Mouse (Mus musculus) macrophage (primary cell): Measurements from ENCODE around the gene Dagla. TPM values are rescaled to one million over a fixed set of nuclear protein-coding genes. Genes with fewer than 3 reads are reported as not detected.

Experiments
- H3K27ac ChIP-seq: fragments of 350-480 bp; formaldehyde crosslinking; 2 replicates; pipeline ENCODE4 v1.9.0; 2021
- H3K36me3 ChIP-seq: fragments of 350-480 bp; formaldehyde crosslinking; 2 replicates; pipeline ENCODE4 v1.9.0; 2021; ENCODE audit errors: inconsistent target
- H3K4me3 ChIP-seq: fragments of 350-480 bp; formaldehyde crosslinking; 2 replicates; pipeline ENCODE4 v1.9.0; 2021; ENCODE audit errors: inconsistent target
- H3K79me2 ChIP-seq: fragments of 350-480 bp; formaldehyde crosslinking; 2 replicates; pipeline ENCODE4 v1.9.0; 2021; ENCODE audit errors: inconsistent target
- WGBS: methylation state at CpG from one replicate; pipeline ENCODE4 v1.1.7; 2026; ENCODE audit warnings: inconsistent platforms; ENCODE audit not compliant: missing documents; 5-methylcytosine and 5-hydroxymethylcytosine counted together
- polyA plus RNA-seq: library from polyadenylated mRNA; stranded (reverse); fragments of 250-400 nt; gene quantifications from 3 replicates; pipeline ENCODE4 v1.2.4, GENCODE M21; 2018; ENCODE audit warnings: inconsistent platforms
- total RNA-seq, 78 experiments: library from RNA; depleted of rRNA; stranded (reverse); fragments of 250-400 nt; gene quantifications; 1 replicate in 9 of 78; 2 replicates in 24 of 78; 3 replicates in 43 of 78; 4 replicates in 2 of 78; pipeline ENCODE4 v1.2.4; 2018; ENCODE audit warnings: inconsistent platforms in 56 of 78

The Dagla gene
- total RNA-seq (2018; cell fraction: chromatin; rRNA removed), result 10 to 100 TPM in 5 of 26 experiments, 1 to 10 TPM in 20, under 1 TPM in 1; 0.73 to 13.8 (median 5.4) TPM
- 1 to 10 TPM; 1.4 to 6.8 (median 3.3) TPM for total RNA-seq (2018; cell fraction: cytosol; rRNA removed)
- total RNA-seq (2018; cell fraction: nucleus; rRNA removed), result 10 to 100 TPM in 2 of 26 experiments, 1 to 10 TPM in 24; 1.6 to 10.7 (median 4.1) TPM
- 2.2 to 3.9 TPM (median 2.9 TPM) in 3 replicates for polyA plus RNA-seq

GRCm38 (mm10) chr19:10304810-10305544 is at the start of gene Dagla:
TSS of gene Dagla (minus strand) at chr19:10304877.
- 9% methylated on average over 35 of the region's 56 CpGs for WGBS
- H3K4me3 ChIP-seq, result peak within 1 kb of the TSS; percentile 14; the same call in 1 of the 2 replicates

GRCm38 (mm10) chr19:10352218-10352617 is 47.5 kb upstream of the Dagla start:
- 88% methylated on average over 7 of the region's 7 CpGs for WGBS
- no peaks in the 10 kb centered on the region for H3K79me2 ChIP-seq
- H3K27ac ChIP-seq, result no peak overlapping the region
- H3K36me3 ChIP-seq, result no peaks in the 10 kb centered on the region
- no peak overlapping the region for H3K4me3 ChIP-seq

More at GRCm38 (mm10) chr19:10304810-10305544, at the start of gene Dagla:
- H3K79me2 ChIP-seq, result peaks cover 21% of the 10 kb centered on the region; the same call in 1 of the 2 replicates
- no peaks in the 10 kb centered on the region for H3K36me3 ChIP-seq
- H3K27ac ChIP-seq, result no peak within 1 kb of the TSS

- Histone ChIP-seq H3K79me2 (no peaks in the 10 kb centered on the region), H3K27ac (no peak overlapping the region), H3K36me3 (no peaks in the 10 kb centered on the region), H3K4me3 (no peak overlapping the region)
- WGBS, result 83% methylated on average over 4 of the region's 5 CpGs
These were observed 43.1 kb upstream of the Dagla start for GRCm38 (mm10) chr19:10347628-10348273.

GRCm38 (mm10) chr19:10345696-10346095 is 41.0 kb upstream of the Dagla start:
- no peaks in the 10 kb centered on the region for H3K36me3 ChIP-seq
- 48% methylated on average over 12 of the region's 12 CpGs for WGBS

GRCm38 (mm10) chr19:10343866-10344265 is 39.2 kb upstream of the Dagla start:
- no peaks in the 10 kb centered on the region for H3K36me3 ChIP-seq
- no peak overlapping the region for H3K27ac ChIP-seq
- WGBS, result 85% methylated on average over 10 of the region's 10 CpGs
- H3K4me3 ChIP-seq, result no peak overlapping the region
- H3K79me2 ChIP-seq, result no peaks in the 10 kb centered on the region

More at GRCm38 (mm10) chr19:10345696-10346095, 41.0 kb upstream of the Dagla start:
- Histone ChIP-seq H3K27ac (no peak overlapping the region), H3K79me2 (no peaks in the 10 kb centered on the region), H3K4me3 (no peak overlapping the region)

GRCm38 (mm10) chr19:10341817-10342439 is 37.3 kb upstream of the Dagla start:
- Histone ChIP-seq H3K79me2 (no peaks in the 10 kb centered on the region), H3K4me3 (no peak overlapping the region), H3K36me3 (no peaks in the 10 kb centered on the region), H3K27ac (no peak overlapping the region)
- 81% methylated on average over 12 of the region's 12 CpGs for WGBS

- Histone ChIP-seq H3K36me3 (no peaks in the 10 kb centered on the region), H3K79me2 (no peaks in the 10 kb centered on the region), H3K27ac (no peak overlapping the region), H3K4me3 (no peak overlapping the region)
- WGBS, result 19% methylated on average over 11 of the region's 11 CpGs
These were observed 36.5 kb upstream of the Dagla start for GRCm38 (mm10) chr19:10341152-10341551.

- WGBS, result 42% methylated on average over 5 of the region's 5 CpGs
- Histone ChIP-seq H3K79me2 (no peaks in the 10 kb centered on the region), H3K36me3 (no peaks in the 10 kb centered on the region), H3K4me3 (no peak overlapping the region), H3K27ac (no peak overlapping the region)
These were observed 36.0 kb upstream of the Dagla start for GRCm38 (mm10) chr19:10340661-10341060.

GRCm38 (mm10) chr19:10339271-10339670 is 34.6 kb upstream of the Dagla start:
- H3K4me3 ChIP-seq, result no peak overlapping the region

GRCm38 (mm10) chr19:10338724-10339123 is 34.0 kb upstream of the Dagla start:
- Histone ChIP-seq H3K4me3 (no peak overlapping the region), H3K36me3 (no peaks in the 10 kb centered on the region), H3K79me2 (no peaks in the 10 kb centered on the region), H3K27ac (no peak overlapping the region)
- WGBS, result 81% methylated on average over 4 of the region's 4 CpGs

More at GRCm38 (mm10) chr19:10339271-10339670, 34.6 kb upstream of the Dagla start:
- Histone ChIP-seq H3K79me2 (no peaks in the 10 kb centered on the region), H3K27ac (no peak overlapping the region), H3K36me3 (no peaks in the 10 kb centered on the region)
- WGBS, result 42% methylated on average over 5 of the region's 5 CpGs

GRCm38 (mm10) chr19:10334467-10334866 is 29.8 kb upstream of the Dagla start:
- WGBS, result 60% methylated on average over 4 of the region's 4 CpGs
- Histone ChIP-seq H3K27ac (no peak overlapping the region), H3K79me2 (no peaks in the 10 kb centered on the region), H3K36me3 (no peaks in the 10 kb centered on the region), H3K4me3 (no peak overlapping the region)

- WGBS, result 40% methylated on average over 9 of the region's 9 CpGs
- Histone ChIP-seq H3K36me3 (no peaks in the 10 kb centered on the region), H3K4me3 (no peak overlapping the region), H3K27ac (no peak overlapping the region), H3K79me2 (no peaks in the 10 kb centered on the region)
These were observed 29.0 kb upstream of the Dagla start for GRCm38 (mm10) chr19:10333545-10334252.

GRCm38 (mm10) chr19:10331706-10332105 is 27.0 kb upstream of the Dagla start:
- 55% methylated on average over 4 of the region's 4 CpGs for WGBS
- Histone ChIP-seq H3K4me3 (no peak overlapping the region), H3K36me3 (no peaks in the 10 kb centered on the region), H3K27ac (no peak overlapping the region), H3K79me2 (no peaks in the 10 kb centered on the region)

- no peaks in the 10 kb centered on the region for H3K36me3 ChIP-seq
- H3K27ac ChIP-seq, result no peak overlapping the region
- 86% methylated on average over 8 of the region's 8 CpGs for WGBS
- no peaks in the 10 kb centered on the region for H3K79me2 ChIP-seq
- H3K4me3 ChIP-seq, result no peak overlapping the region
These were observed 24.4 kb upstream of the Dagla start for GRCm38 (mm10) chr19:10329033-10329432.
